ENCODE assay signal across 8 mouse cellular contexts in the genomic region with DNA sequence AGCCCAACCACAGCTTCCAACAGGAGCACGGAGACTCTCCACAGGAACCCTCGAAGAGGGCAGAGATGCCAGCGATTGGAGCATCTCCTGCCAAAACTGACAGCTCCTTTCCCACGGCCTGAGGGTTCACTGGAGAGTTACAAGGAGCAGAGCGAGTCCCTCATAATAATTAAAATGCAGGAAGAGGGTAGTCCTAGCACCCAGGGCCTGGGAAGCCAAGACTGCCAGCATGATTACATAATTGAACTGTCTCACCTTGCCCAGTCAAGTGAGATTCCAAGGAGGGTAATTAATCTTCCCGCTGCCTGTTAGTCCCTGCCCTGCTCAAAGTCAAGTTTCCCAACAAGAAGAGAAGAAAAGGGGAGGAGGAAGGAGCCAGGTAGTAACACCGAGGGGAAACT.
DNase-seq lines count a peak whose midpoint lies in the region; ATAC-seq lines count a peak whose summit lies in the region.

No protein-coding gene starts in this region.

- no peaks in the 10 kb centered on the region for H3K9me3 ChIP-seq in heart, embryonic 13.5 days
- H3K9me3 ChIP-seq in heart, embryonic 11.5 days (replicated peaks; ENCODE audit: control insufficient read depth, low read length), result no peaks in the 10 kb centered on the region
- H3K9me3 ChIP-seq in midbrain, embryonic 14.5 days (ENCODE audit: control insufficient read depth, low read length), result no peaks in the 10 kb centered on the region
- H3K9me3 ChIP-seq in heart, embryonic 12.5 days (replicated peaks), result no peaks in the 10 kb centered on the region

- H3K27ac ChIP-seq in heart, embryonic 13.5 days (replicated peaks), result no peak overlapping the region
- no peak overlapping the region for H3K27ac ChIP-seq in heart, embryonic 11.5 days (ENCODE audit: low read depth, low read length)
- 0 out of 2 replicates have a peak overlapping the region, but pooled peaks have one; percentile 9 for H3K27ac ChIP-seq in midbrain, embryonic 14.5 days (replicated peaks; ENCODE audit: low read depth, low read length)
- H3K27ac ChIP-seq in heart, embryonic 12.5 days (ENCODE audit: poor library complexity, severe bottlenecking), result no peak overlapping the region

- no peak overlapping the region for H3K4me3 ChIP-seq in heart, embryonic 13.5 days
- no peak overlapping the region for H3K4me3 ChIP-seq in heart, embryonic 11.5 days (ENCODE audit: low read depth, low read length)
- H3K4me3 ChIP-seq in midbrain, embryonic 14.5 days (replicated peaks; ENCODE audit: low read depth, low read length), result no peak overlapping the region
- H3K4me3 ChIP-seq in heart, embryonic 12.5 days, result no peak overlapping the region

- H3K36me3 ChIP-seq in heart, embryonic 13.5 days, result no peaks in the 10 kb centered on the region
- H3K36me3 ChIP-seq in heart, embryonic 11.5 days (ENCODE audit: control insufficient read depth, insufficient read depth, low read length), result no peaks in the 10 kb centered on the region
- no peaks in the 10 kb centered on the region for H3K36me3 ChIP-seq in midbrain, embryonic 14.5 days (ENCODE audit: control insufficient read depth, insufficient read depth, low read length)
- H3K36me3 ChIP-seq in heart, embryonic 12.5 days, result no peaks in the 10 kb centered on the region

- H3K9ac ChIP-seq in heart, embryonic 13.5 days, result no peak overlapping the region
- no peak overlapping the region for H3K9ac ChIP-seq in heart, embryonic 11.5 days (ENCODE audit: low read depth, low read length)
- H3K9ac ChIP-seq in midbrain, embryonic 14.5 days (replicated peaks; ENCODE audit: low read length), result no peak overlapping the region
- H3K9ac ChIP-seq in heart, embryonic 12.5 days, result no peak overlapping the region

- DNase-seq in cerebellum, postnatal 36 days, result peak; percentile 62 to 69
- DNase-seq in kidney, adult 18-20 months, result peak; percentile 40
- DNase-seq in midbrain, embryonic 14.5 days, result no peak
- no peak for DNase-seq in B cell, adult 2 months
- DNase-seq in frontal cortex, postnatal 36 days (ENCODE audit: low spot score in 2 of 2), result no peak

- H3K27me3 ChIP-seq in heart, embryonic 13.5 days (replicated peaks), result 0 out of 2 replicates have a peak, but pooled peaks cover 3% of the 10 kb centered on the region
- no peaks in the 10 kb centered on the region for H3K27me3 ChIP-seq in heart, embryonic 11.5 days (ENCODE audit: control insufficient read depth, insufficient read depth, low read length)
- H3K27me3 ChIP-seq in midbrain, embryonic 14.5 days (ENCODE audit: control insufficient read depth, insufficient read depth, low read length), result no peaks in the 10 kb centered on the region
- no peaks in the 10 kb centered on the region for H3K27me3 ChIP-seq in heart, embryonic 12.5 days (replicated peaks)

- peak overlapping the region; percentile 76; the same call in 1 of the 2 replicates for H3K4me2 ChIP-seq in heart, embryonic 13.5 days
- H3K4me2 ChIP-seq in heart, embryonic 11.5 days, result no peak overlapping the region
- no peak overlapping the region for H3K4me2 ChIP-seq in midbrain, embryonic 14.5 days (ENCODE audit: low read length)
- no peak overlapping the region for H3K4me2 ChIP-seq in heart, embryonic 12.5 days

- peaks cover 16% of the 10 kb centered on the region for H3K4me1 ChIP-seq in heart, embryonic 13.5 days
- H3K4me1 ChIP-seq in heart, embryonic 11.5 days (ENCODE audit: control insufficient read depth, insufficient read depth, low read length), result no peaks in the 10 kb centered on the region
- H3K4me1 ChIP-seq in midbrain, embryonic 14.5 days (ENCODE audit: control insufficient read depth, insufficient read depth, low read length), result peaks cover 14% of the 10 kb centered on the region
- 0 out of 2 replicates have a peak, but pooled peaks cover 10% of the 10 kb centered on the region for H3K4me1 ChIP-seq in heart, embryonic 12.5 days (replicated peaks)

- no peak for ATAC-seq in heart, embryonic 13.5 days (ENCODE audit: extremely low read depth, insufficient number of reproducible peaks, low FRiP score, low TSS enrichment)
- ATAC-seq in heart, embryonic 11.5 days (replicated peaks; ENCODE audit: insufficient number of reproducible peaks, low FRiP score, low TSS enrichment), result no peak
- no peak for ATAC-seq in midbrain, embryonic 14.5 days (ENCODE audit: low FRiP score, low TSS enrichment)
- ATAC-seq in heart, embryonic 12.5 days (ENCODE audit: insufficient number of reproducible peaks, low FRiP score), result no peak

- 27% methylated on average over 7 of the region's 7 CpGs for WGBS in heart, embryonic 13.5 days
- WGBS in heart, embryonic 11.5 days (ENCODE audit: insufficient replicate concordance), result 21% methylated on average over 7 of the region's 7 CpGs
- WGBS in midbrain, embryonic 14.5 days, result 15% methylated on average over 7 of the region's 7 CpGs
- 32% methylated on average over 7 of the region's 7 CpGs for WGBS in heart, embryonic 12.5 days

Comparison
In these comparisons a context has a peak if more than half of its experiments do, and no peak if none do; other contexts are left out.
1. DNase-seq: peak in cerebellum, postnatal 36 days (2 of 2) and kidney, adult 18-20 months (single experiment); none in midbrain, embryonic 14.5 days (single experiment), B cell, adult 2 months (0 of 2) and frontal cortex, postnatal 36 days (0 of 2).